Mouse (Mus musculus): Measurements from ENCODE around the gene Ccdc180.

- TF ChIP-seq CTCF (IDR thresholded peaks at IDR 0.05; ENCODE audit: low read depth, low read length) (peak; percentile 90), POLR2A (IDR thresholded peaks at IDR 0.05; ENCODE audit: borderline replicate concordance, low read depth, low read length) (no peak)
These were observed 51.5 kb downstream of the Ccdc180 start for GRCm38 (mm10) chr4:45941628-45942044.

All from bone marrow macrophage, adult 2 months (primary cell).